Mouse (Mus musculus): ENCODE data around the gene Fbxo33. TPM values are rescaled to one million over a fixed set of nuclear protein-coding genes. Genes with fewer than 3 reads are reported as not detected.
"Not testable (repeated sequence)": the region's sequence is repeated elsewhere in the genome, so short reads cannot be mapped to it uniquely, and the experiment has no call there.

Gene Fbxo33
- polyA plus RNA-seq, 1 experiment: 31.7 TPM

- no peaks in the 10 kb centered on the region for H3K4me1 ChIP-seq (ENCODE audit: control insufficient read depth, insufficient read depth, low read length)
- H3K4me3 ChIP-seq (replicated peaks; ENCODE audit: control insufficient read depth, low read depth, low read length): no peak overlapping the region
- 71% methylated on average over 1 of the region's 1 CpGs for WGBS
- TF ChIP-seq POLR2A (IDR thresholded peaks at IDR 0.05; ENCODE audit: borderline replicate concordance, control insufficient read depth, low read depth, low read length): no peak
- no peak for TF ChIP-seq CTCF (IDR thresholded peaks at IDR 0.05; ENCODE audit: control insufficient read depth, insufficient read depth, low read length)
- no peak overlapping the region for H3K27ac ChIP-seq (ENCODE audit: control insufficient read depth, insufficient read depth, low read depth, low read length, poor library complexity)
Observed at GRCm38 (mm10) chr12:59248969-59249368, 29.4 kb upstream of the Fbxo33 start.

GRCm38 (mm10) chr12:59241031-59241430, 21.5 kb upstream of the Fbxo33 start:
- not testable (repeated sequence) for H3K27ac ChIP-seq (ENCODE audit: control insufficient read depth, insufficient read depth, low read depth, low read length, poor library complexity); H3K4me1 ChIP-seq (ENCODE audit: control insufficient read depth, insufficient read depth, low read length); H3K4me3 ChIP-seq (replicated peaks; ENCODE audit: control insufficient read depth, low read depth, low read length)
- WGBS: 78% methylated on average over 8 of the region's 8 CpGs

DNA sequence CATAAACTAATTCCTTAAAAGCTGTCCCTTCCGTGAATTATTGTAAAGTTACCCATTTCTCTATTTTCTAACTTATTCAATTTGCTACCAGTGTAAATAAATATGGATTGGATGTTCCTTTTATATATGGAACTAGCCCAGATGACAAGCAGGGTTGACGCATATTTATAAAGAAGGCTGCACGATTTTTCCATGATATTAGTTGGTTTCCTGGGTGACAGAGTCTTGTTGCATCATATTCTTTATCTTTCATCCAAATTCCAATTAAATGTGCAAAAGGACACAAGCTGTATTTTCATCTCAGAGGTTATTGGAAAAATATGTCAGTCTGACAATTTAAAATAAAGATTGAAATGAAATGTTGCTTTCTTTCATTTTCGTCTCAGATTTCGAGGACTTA, 18.9 kb upstream of the Fbxo33 start:
- Histone ChIP-seq H3K4me3 (replicated peaks; ENCODE audit: control insufficient read depth, low read depth, low read length) (no peak overlapping the region), H3K4me1 (ENCODE audit: control insufficient read depth, insufficient read depth, low read length) (no peaks in the 10 kb centered on the region), H3K27ac (ENCODE audit: control insufficient read depth, insufficient read depth, low read depth, low read length, poor library complexity) (no peak overlapping the region)
- WGBS: 81% methylated on average over 5 of the region's 5 CpGs
- TF ChIP-seq POLR2A (IDR thresholded peaks at IDR 0.05; ENCODE audit: borderline replicate concordance, control insufficient read depth, low read depth, low read length) (no peak), CTCF (IDR thresholded peaks at IDR 0.05; ENCODE audit: control insufficient read depth, insufficient read depth, low read length) (no peak)

GRCm38 (mm10) chr12:59228401-59228800, 8.9 kb upstream of the Fbxo33 start:
- WGBS: 87% methylated on average over 5 of the region's 5 CpGs
- TF ChIP-seq CTCF (IDR thresholded peaks at IDR 0.05; ENCODE audit: control insufficient read depth, insufficient read depth, low read length) (no peak), POLR2A (IDR thresholded peaks at IDR 0.05; ENCODE audit: borderline replicate concordance, control insufficient read depth, low read depth, low read length) (no peak)
- Histone ChIP-seq H3K27ac (ENCODE audit: control insufficient read depth, insufficient read depth, low read depth, low read length, poor library complexity) (no peak overlapping the region), H3K4me1 (ENCODE audit: control insufficient read depth, insufficient read depth, low read length) (no peaks in the 10 kb centered on the region), H3K4me3 (replicated peaks; ENCODE audit: control insufficient read depth, low read depth, low read length) (no peak overlapping the region)

DNA sequence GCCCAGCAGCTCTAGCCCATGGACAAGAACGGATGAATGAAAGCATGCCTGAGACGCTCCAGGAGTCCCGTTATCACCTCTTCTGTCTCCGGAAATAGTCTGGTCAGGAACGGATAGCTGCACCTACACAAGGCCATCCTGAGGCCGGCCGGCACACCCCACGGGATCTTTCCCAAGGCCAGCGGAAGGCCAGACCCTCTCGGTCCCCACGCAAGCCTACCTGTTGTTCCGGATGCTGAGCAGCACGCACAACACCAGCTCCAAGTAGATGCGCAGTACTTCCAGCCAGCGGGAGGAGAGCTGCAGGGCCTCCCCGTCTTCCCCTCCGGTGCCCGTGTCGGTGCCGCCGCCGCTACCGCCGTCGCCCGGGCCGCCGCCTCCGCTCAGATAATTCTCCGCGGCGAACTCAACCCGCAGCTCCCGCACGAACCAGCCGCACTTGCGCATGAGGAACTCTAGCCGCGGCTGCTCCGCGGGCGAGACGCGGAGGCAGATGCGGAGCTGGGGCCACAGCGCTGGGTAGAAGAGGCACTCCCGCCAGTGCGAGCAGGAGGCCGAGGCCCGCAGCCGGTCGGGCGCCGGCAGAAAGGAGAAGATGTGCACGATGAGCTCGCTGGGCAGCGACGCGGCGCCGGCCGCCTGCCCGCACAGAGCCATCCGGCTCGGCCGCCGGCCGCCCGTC, 744 bp downstream of the Fbxo33 start:
- Histone ChIP-seq H3K27ac (ENCODE audit: control insufficient read depth, insufficient read depth, low read depth, low read length, poor library complexity) (peak overlapping the region; percentile 98), H3K4me3 (replicated peaks; ENCODE audit: control insufficient read depth, low read depth, low read length) (peak overlapping the region; percentile 91), H3K4me1 (ENCODE audit: control insufficient read depth, insufficient read depth, low read length) (peaks cover 4% of the 10 kb centered on the region; the same call in 1 of the 2 replicates)
- TF ChIP-seq POLR2A (IDR thresholded peaks at IDR 0.05; ENCODE audit: borderline replicate concordance, control insufficient read depth, low read depth, low read length) (no peak), CTCF (IDR thresholded peaks at IDR 0.05; ENCODE audit: control insufficient read depth, insufficient read depth, low read length) (no peak)
- WGBS: under 1% methylated on average over 69 of the region's 69 CpGs

DNA sequence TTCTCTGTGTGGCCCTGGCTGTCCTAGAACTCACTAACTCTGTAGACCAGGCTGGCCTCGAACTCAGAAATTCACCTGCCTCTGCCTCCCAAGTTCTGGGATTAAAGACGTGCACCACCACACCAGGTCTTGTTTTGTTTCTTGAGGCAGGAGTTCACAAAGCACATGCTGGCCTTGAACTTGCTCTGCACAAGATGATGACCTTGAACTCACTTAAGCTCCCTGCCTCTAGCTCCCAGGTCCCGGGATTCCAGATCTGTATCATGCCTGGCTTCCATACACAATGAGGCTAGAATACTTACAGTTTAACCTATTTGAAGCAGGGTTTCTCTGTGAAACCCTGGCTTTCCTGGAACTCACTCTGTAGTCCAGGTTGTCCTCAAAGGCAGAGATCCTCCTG, 2.2 kb downstream of the Fbxo33 start:
- 70% methylated on average over 3 of the region's 3 CpGs for WGBS
- Histone ChIP-seq H3K4me1 (ENCODE audit: control insufficient read depth, insufficient read depth, low read length) (peaks cover 4% of the 10 kb centered on the region; the same call in 1 of the 2 replicates), H3K27ac (ENCODE audit: control insufficient read depth, insufficient read depth, low read depth, low read length, poor library complexity) (no peak overlapping the region), H3K4me3 (replicated peaks; ENCODE audit: control insufficient read depth, low read depth, low read length) (peak overlapping the region; percentile 26)
- TF ChIP-seq POLR2A (IDR thresholded peaks at IDR 0.05; ENCODE audit: borderline replicate concordance, control insufficient read depth, low read depth, low read length) (no peak), CTCF (IDR thresholded peaks at IDR 0.05; ENCODE audit: control insufficient read depth, insufficient read depth, low read length) (no peak)

DNA sequence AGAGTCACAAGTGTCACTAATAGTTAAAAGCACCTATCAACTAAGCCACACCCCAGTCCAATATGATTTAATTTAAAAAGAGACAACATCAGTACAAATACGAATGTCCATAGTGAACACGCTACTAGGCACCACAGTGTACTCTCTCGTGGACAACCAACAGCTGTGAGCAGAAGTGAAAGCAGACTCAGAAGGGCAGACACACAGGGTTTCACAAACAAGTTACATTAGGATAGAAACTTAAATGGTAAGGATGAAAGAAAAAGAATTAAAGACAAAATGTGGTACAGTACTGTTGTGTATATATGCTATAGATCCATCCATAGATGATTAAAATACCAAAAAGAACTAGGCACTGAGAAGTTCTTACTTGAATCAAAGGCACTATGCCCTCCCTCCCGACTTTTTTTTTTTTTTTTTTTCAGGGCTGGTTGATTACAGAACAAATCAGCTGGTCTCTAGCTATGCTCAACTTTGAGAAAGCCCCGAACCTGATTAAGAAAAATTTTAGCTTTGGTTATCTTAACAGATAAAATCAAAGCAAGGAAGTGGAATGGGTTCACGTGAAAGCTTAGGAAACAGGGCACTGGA, 2.8 kb downstream of the Fbxo33 start:
- peak overlapping the region; percentile 22; the same call in 1 of the 2 replicates for H3K27ac ChIP-seq (ENCODE audit: control insufficient read depth, insufficient read depth, low read depth, low read length, poor library complexity)
- H3K4me1 ChIP-seq (ENCODE audit: control insufficient read depth, insufficient read depth, low read length): peaks cover 4% of the 10 kb centered on the region; the same call in 1 of the 2 replicates
- TF ChIP-seq CTCF (IDR thresholded peaks at IDR 0.05; ENCODE audit: control insufficient read depth, insufficient read depth, low read length): no peak
- TF ChIP-seq POLR2A (IDR thresholded peaks at IDR 0.05; ENCODE audit: borderline replicate concordance, control insufficient read depth, low read depth, low read length): no peak
- peak overlapping the region; percentile 47 for H3K4me3 ChIP-seq (replicated peaks; ENCODE audit: control insufficient read depth, low read depth, low read length)
- WGBS: 17% methylated on average over 6 of the region's 6 CpGs

DNA sequence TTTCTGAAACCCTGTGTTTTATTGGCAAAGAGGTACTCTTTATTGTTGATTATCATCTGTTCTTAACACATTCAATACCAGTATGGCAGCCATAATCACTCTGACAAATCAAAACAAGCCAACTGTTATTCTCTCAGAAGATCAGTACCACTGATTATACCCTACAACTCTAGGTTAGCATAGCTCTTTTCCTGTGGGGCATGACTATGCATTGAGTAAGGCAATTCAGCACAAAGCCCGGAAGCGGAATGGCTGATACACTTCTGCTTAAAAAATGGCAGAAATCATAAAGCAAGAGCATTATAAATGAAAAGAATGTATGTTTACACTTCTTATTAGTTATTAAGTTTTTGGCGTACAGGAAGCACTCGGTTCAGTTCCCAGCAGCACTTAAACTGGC, 3.3 kb downstream of the Fbxo33 start:
- no peak overlapping the region for H3K4me3 ChIP-seq (replicated peaks; ENCODE audit: control insufficient read depth, low read depth, low read length)
- no peak overlapping the region for H3K27ac ChIP-seq (ENCODE audit: control insufficient read depth, insufficient read depth, low read depth, low read length, poor library complexity)
- peaks cover 4% of the 10 kb centered on the region; the same call in 1 of the 2 replicates for H3K4me1 ChIP-seq (ENCODE audit: control insufficient read depth, insufficient read depth, low read length)
- 27% methylated on average over 4 of the region's 4 CpGs for WGBS
- TF ChIP-seq CTCF (IDR thresholded peaks at IDR 0.05; ENCODE audit: control insufficient read depth, insufficient read depth, low read length) (no peak), POLR2A (IDR thresholded peaks at IDR 0.05; ENCODE audit: borderline replicate concordance, control insufficient read depth, low read depth, low read length) (no peak)

Data from bone marrow, adult 2 months (tissue).